Mouse (Mus musculus) liver, embryonic 14.5 days (tissue): ENCODE data around the gene Il18bp.

ENCODE experiments used
- CTCF ChIP-seq: IDR thresholded peaks from 2 replicates; pipeline ENCODE4 v1.5.1; 2016; ENCODE audit warnings: antibody characterized with exemption, low read depth, control low read depth
- EP300 ChIP-seq: IDR thresholded peaks from 2 replicates; pipeline ENCODE4 v1.6.1; 2016; ENCODE audit warnings: antibody characterized with exemption, low read depth

DNA sequence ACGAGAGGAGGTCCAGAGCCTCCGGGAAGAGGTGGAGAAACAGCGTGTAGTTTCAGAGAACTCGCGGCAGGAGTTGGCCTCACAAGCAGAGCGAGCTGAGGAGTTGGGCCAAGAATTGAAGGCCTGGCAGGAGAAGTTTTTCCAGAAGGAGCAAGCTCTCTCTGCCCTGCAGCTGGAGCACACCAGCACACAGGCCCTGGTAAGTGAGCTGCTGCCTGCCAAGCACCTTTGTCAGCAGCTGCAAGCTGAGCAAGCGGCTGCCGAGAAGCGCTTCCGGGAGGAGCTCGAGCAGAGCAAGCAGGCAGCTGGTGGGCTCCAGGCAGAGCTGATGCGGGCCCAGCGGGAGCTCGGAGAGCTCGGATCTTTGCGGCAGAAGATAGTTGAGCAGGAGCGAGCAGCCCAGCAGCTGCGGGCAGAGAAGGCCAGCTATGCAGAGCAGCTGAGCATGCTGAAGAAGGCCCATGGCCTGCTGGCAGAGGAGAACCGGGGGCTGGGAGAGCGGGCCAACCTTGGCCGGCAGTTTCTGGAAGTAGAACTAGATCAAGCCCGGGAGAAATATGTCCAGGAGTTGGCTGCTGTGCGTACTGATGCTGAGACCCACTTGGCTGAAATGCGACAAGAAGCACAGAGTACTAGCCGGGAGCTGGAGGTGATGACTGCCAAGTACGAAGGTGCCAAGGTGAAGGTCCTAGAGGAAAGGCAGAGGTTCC is 17.4 kb downstream of the Il18bp start:
- TF ChIP-seq CTCF: no peak
- no peak for TF ChIP-seq EP300
